Mouse (Mus musculus) midbrain, embryonic 13.5 days (tissue): ENCODE measurements around the gene Hist1h2bj. TPM values are rescaled to one million over a fixed set of nuclear protein-coding genes. Genes with fewer than 3 reads are reported as not detected.
"Not testable (repeated sequence)": the region's sequence is repeated elsewhere in the genome, so short reads cannot be mapped to it uniquely, and the experiment has no call there.

Source experiments
- ATAC-seq: fragments of 200-750 bp; cut with Nextera tagmentation; 2 replicates; pipeline ENCODE4 v1.8.0; 2017; ENCODE audit warnings: mild to moderate bottlenecking, moderate TSS enrichment, moderate library complexity
- H3K27ac ChIP-seq: fragments of 300-500 bp; sonication (generic); 2 replicates; pipeline ENCODE4 v1.5.1; 2015; ENCODE audit warnings: inconsistent platforms, mild to moderate bottlenecking, moderate library complexity
- H3K27me3 ChIP-seq: fragments of 300-500 bp; sonication (generic); 2 replicates; pipeline ENCODE4 v1.6.1; 2015; ENCODE audit warnings: mild to moderate bottlenecking, inconsistent platforms
- H3K36me3 ChIP-seq: fragments of 300-500 bp; sonication (generic); 2 replicates; pipeline ENCODE4 v1.6.1; 2015; ENCODE audit warnings: mild to moderate bottlenecking, inconsistent platforms
- H3K4me1 ChIP-seq: fragments of 300-500 bp; sonication (generic); replicated peaks from 2 replicates; pipeline ENCODE4 v1.6.1; 2015; ENCODE audit warnings: inconsistent platforms
- H3K4me2 ChIP-seq: fragments of 300-500 bp; sonication (generic); replicated peaks from 2 replicates; pipeline ENCODE4 v1.6.1; 2015; ENCODE audit warnings: moderate library complexity, mild to moderate bottlenecking, inconsistent platforms
- H3K4me3 ChIP-seq: fragments of 300-500 bp; sonication (generic); replicated peaks from 2 replicates; pipeline ENCODE4 v1.5.1; 2015; ENCODE audit warnings: mild to moderate bottlenecking, inconsistent platforms
- H3K9ac ChIP-seq: fragments of 300-500 bp; sonication (generic); replicated peaks from 2 replicates; pipeline ENCODE4 v1.6.1; 2015; ENCODE audit warnings: mild to moderate bottlenecking, inconsistent platforms
- H3K9me3 ChIP-seq: fragments of 300-500 bp; sonication (generic); 2 replicates; pipeline ENCODE4 v1.6.1; 2016; ENCODE audit warnings: mild to moderate bottlenecking, inconsistent platforms
- WGBS: fragments of 180-500 bp; shearing (Covaris S2); methylation state at CpG from one replicate; pipeline ENCODE4 v1.1.7; 2015; 5-methylcytosine and 5-hydroxymethylcytosine counted together
- polyA plus RNA-seq: library from polyadenylated mRNA; unstranded; fragments of >200 nt; fragmentation: Nextera tagmentation; extraction: Ambion mirVana; gene quantifications from 2 replicates; pipeline ENCODE4 v1.2.1, GENCODE M21; 2015

The Hist1h2bj gene
- polyA plus RNA-seq, 1 experiment from 2014 or later: 8.3 TPM

GRCm38 (mm10) chr13:22044432-22045155 lies 1.6 kb downstream of the Hist1h2bj start:
- no peak for ATAC-seq
- Histone ChIP-seq H3K4me3 (no peak overlapping the region), H3K4me2 (peak overlapping the region; percentile 67; the same call in 1 of the 2 replicates)

GRCm38 (mm10) chr13:22045311-22045710 lies 2.3 kb downstream of the Hist1h2bj start:
- H3K4me2 ChIP-seq: no peak overlapping the region
- no peaks in the 10 kb centered on the region for H3K27me3 ChIP-seq
- H3K4me3 ChIP-seq: no peak overlapping the region
- H3K36me3 ChIP-seq: no peaks in the 10 kb centered on the region
- 65% methylated on average over 2 of the region's 2 CpGs for WGBS
- ATAC-seq: no peak
- H3K9me3 ChIP-seq: no peaks in the 10 kb centered on the region
- H3K4me1 ChIP-seq: peaks cover 21% of the 10 kb centered on the region
- H3K27ac ChIP-seq: no peak overlapping the region
- H3K9ac ChIP-seq: no peak overlapping the region

More at GRCm38 (mm10) chr13:22044432-22045155, 1.6 kb downstream of the Hist1h2bj start:
- peaks cover 27% of the 10 kb centered on the region for H3K4me1 ChIP-seq
- no peak overlapping the region for H3K27ac ChIP-seq
- H3K9me3 ChIP-seq: no peaks in the 10 kb centered on the region
- WGBS: 88% methylated on average over 6 of the region's 6 CpGs
- H3K27me3 ChIP-seq: no peaks in the 10 kb centered on the region
- H3K36me3 ChIP-seq: no peaks in the 10 kb centered on the region
- no peak overlapping the region for H3K9ac ChIP-seq

GRCm38 (mm10) chr13:22049041-22049440 lies 6.0 kb downstream of the Hist1h2bj start:
- no peak for ATAC-seq
- H3K4me2 ChIP-seq: no peak overlapping the region
- 84% methylated on average over 2 of the region's 2 CpGs for WGBS

GRCm38 (mm10) chr13:22049737-22050440 lies 6.9 kb downstream of the Hist1h2bj start:
- peak overlapping the region; percentile 56 for H3K4me2 ChIP-seq
- peak overlapping the region; percentile 48 for H3K4me3 ChIP-seq
- 2% methylated on average over 14 of the region's 14 CpGs for WGBS
- no peaks in the 10 kb centered on the region for H3K9me3 ChIP-seq
- ATAC-seq: peak; percentile 70
- H3K4me1 ChIP-seq: no peaks in the 10 kb centered on the region
- peak overlapping the region; percentile 72 for H3K9ac ChIP-seq
- H3K27ac ChIP-seq: peak overlapping the region; percentile 84
- H3K36me3 ChIP-seq: no peaks in the 10 kb centered on the region
- H3K27me3 ChIP-seq: no peaks in the 10 kb centered on the region

More at GRCm38 (mm10) chr13:22049041-22049440, 6.0 kb downstream of the Hist1h2bj start:
- Histone ChIP-seq H3K27me3 (no peaks in the 10 kb centered on the region), H3K9me3 (no peaks in the 10 kb centered on the region), H3K4me1 (peaks cover under 1% of the 10 kb centered on the region), H3K9ac (no peak overlapping the region), H3K27ac (no peak overlapping the region), H3K4me3 (no peak overlapping the region), H3K36me3 (no peaks in the 10 kb centered on the region)

GRCm38 (mm10) chr13:22050591-22051522 lies 7.8 kb downstream of the Hist1h2bj start:
- H3K4me1 ChIP-seq: no peaks in the 10 kb centered on the region
- no peaks in the 10 kb centered on the region for H3K36me3 ChIP-seq
- H3K4me3 ChIP-seq: peak overlapping the region; percentile 48
- ATAC-seq: peak; percentile 97
- H3K9ac ChIP-seq: peak overlapping the region; percentile 72
- H3K27ac ChIP-seq: peak overlapping the region; percentile 84
- no peaks in the 10 kb centered on the region for H3K27me3 ChIP-seq
- H3K4me2 ChIP-seq: peak overlapping the region; percentile 56
- no peaks in the 10 kb centered on the region for H3K9me3 ChIP-seq
- under 1% methylated on average over 52 of the region's 52 CpGs for WGBS

- Histone ChIP-seq H3K27me3 (no peaks in the 10 kb centered on the region), H3K27ac (peak overlapping the region; percentile 84)
These were observed 8.5 kb downstream of the Hist1h2bj start for GRCm38 (mm10) chr13:22051523-22051859.

GRCm38 (mm10) chr13:22053754-22054153 lies 10.7 kb downstream of the Hist1h2bj start:
- Histone ChIP-seq H3K4me2 (no peak overlapping the region), H3K27me3 (no peaks in the 10 kb centered on the region), H3K9me3 (no peaks in the 10 kb centered on the region), H3K4me1 (no peaks in the 10 kb centered on the region), H3K9ac (no peak overlapping the region), H3K4me3 (no peak overlapping the region), H3K27ac (no peak overlapping the region), H3K36me3 (no peaks in the 10 kb centered on the region)
- 83% methylated on average over 1 of the region's 1 CpGs for WGBS
- ATAC-seq: no peak

More at GRCm38 (mm10) chr13:22051523-22051859, 8.5 kb downstream of the Hist1h2bj start:
- Histone ChIP-seq H3K4me2 (peak overlapping the region; percentile 56), H3K4me1 (no peaks in the 10 kb centered on the region), H3K36me3 (no peaks in the 10 kb centered on the region), H3K9ac (peak overlapping the region; percentile 72), H3K4me3 (peak overlapping the region; percentile 48), H3K9me3 (no peaks in the 10 kb centered on the region)
- 9% methylated on average over 5 of the region's 5 CpGs for WGBS
- ATAC-seq: peak; percentile 47

- H3K36me3 ChIP-seq: no peaks in the 10 kb centered on the region
- 85% methylated on average over 1 of the region's 1 CpGs for WGBS
- ATAC-seq: no peak
These were observed 18.4 kb downstream of the Hist1h2bj start for GRCm38 (mm10) chr13:22061422-22061821.

GRCm38 (mm10) chr13:22063468-22063867 lies 20.5 kb downstream of the Hist1h2bj start:
- no peak overlapping the region for H3K9ac ChIP-seq
- no peak overlapping the region for H3K4me2 ChIP-seq
- no peak overlapping the region for H3K27ac ChIP-seq
- ATAC-seq: no peak
- no peak overlapping the region for H3K4me3 ChIP-seq
- H3K9me3 ChIP-seq: peaks cover 3% of the 10 kb centered on the region; the same call in 1 of the 2 replicates
- H3K4me1 ChIP-seq: no peaks in the 10 kb centered on the region
- no peaks in the 10 kb centered on the region for H3K36me3 ChIP-seq
- WGBS: 78% methylated on average over 1 of the region's 1 CpGs
- no peaks in the 10 kb centered on the region for H3K27me3 ChIP-seq

More at GRCm38 (mm10) chr13:22061422-22061821, 18.4 kb downstream of the Hist1h2bj start:
- Histone ChIP-seq H3K27me3 (no peaks in the 10 kb centered on the region), H3K27ac (no peak overlapping the region), H3K4me1 (no peaks in the 10 kb centered on the region), H3K9me3 (peaks cover under 1% of the 10 kb centered on the region; the same call in 1 of the 2 replicates), H3K9ac (no peak overlapping the region), H3K4me2 (no peak overlapping the region), H3K4me3 (no peak overlapping the region)

GRCm38 (mm10) chr13:22084140-22084539 lies 41.1 kb downstream of the Hist1h2bj start, which contains the start of gene Vmn1r188:
TSS of gene Vmn1r188 (plus strand) at chr13:22084440.
- WGBS: 94% methylated on average over 1 of the region's 1 CpGs
- not testable (repeated sequence) for H3K27ac ChIP-seq

More at GRCm38 (mm10) chr13:22084140-22084539, 41.1 kb downstream of the Hist1h2bj start, which contains the start of gene Vmn1r188:
- H3K4me2 ChIP-seq, H3K9me3 ChIP-seq, H3K9ac ChIP-seq, H3K36me3 ChIP-seq, H3K4me1 ChIP-seq, H3K4me3 ChIP-seq, H3K27me3 ChIP-seq, ATAC-seq: not testable (repeated sequence)
